Mouse (Mus musculus): ENCODE measurements at regions not wholly inside any gene's neighbourhood (a gene's known extent, or its start where the extent isn't known, plus 50 kb on each side); places are given as distances from the start of the nearest gene placed in this dataset.

DNA sequence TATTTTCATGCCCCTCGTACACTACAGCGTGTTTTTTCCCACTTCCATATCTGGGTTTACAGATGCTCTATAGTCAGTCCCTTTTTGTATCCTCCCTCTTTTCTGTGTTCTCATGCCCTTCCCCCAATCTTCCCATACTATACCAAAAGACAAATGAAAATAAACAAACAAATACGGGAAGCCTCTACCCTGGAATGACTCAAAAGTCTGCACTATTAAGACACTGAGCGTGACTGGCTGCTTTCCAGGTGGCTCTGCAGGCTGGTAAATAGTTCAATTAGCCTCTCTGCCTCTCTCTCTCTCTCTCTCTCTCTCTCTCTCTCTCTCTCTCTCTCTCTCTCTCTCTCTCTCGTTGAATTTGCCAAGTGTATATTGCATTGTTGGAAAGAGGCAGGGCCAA, 464.5 kb upstream of the Pou3f3 start:
- DNase-seq (ENCODE audit: low spot score) = no peak

GRCm38 (mm10) chr1:42231897-42232296, 463.7 kb upstream of the Pou3f3 start:
- no peak for DNase-seq (ENCODE audit: low spot score)

- DNase-seq (ENCODE audit: low spot score) = no peak
Measured at GRCm38 (mm10) chr1:42232716-42233115, 462.9 kb upstream of the Pou3f3 start.

DNA sequence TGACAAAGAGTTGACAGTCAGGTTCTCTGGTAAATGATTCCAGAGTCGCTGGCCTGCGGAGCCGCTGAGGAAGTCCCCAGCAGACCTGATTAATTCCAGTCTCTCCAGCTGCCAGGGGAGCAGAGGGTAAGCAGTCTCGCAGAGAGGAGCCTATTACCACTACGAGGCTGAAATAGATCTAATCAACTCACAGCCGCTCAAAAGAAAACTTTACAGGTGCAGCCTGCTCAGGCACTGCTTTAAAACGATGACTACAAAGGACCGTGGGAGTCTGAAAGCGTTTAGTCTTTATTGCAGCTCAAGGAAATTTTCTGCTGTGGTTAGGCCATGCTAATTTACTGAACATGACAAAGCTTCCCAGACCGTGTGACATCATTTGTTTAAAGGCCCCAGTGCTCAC, 462.3 kb upstream of the Pou3f3 start:
- DNase-seq (ENCODE audit: low spot score) = no peak

- no peak for DNase-seq (ENCODE audit: low spot score)
Measured at GRCm38 (mm10) chr1:42236466-42237010, 459.0 kb upstream of the Pou3f3 start.

DNA sequence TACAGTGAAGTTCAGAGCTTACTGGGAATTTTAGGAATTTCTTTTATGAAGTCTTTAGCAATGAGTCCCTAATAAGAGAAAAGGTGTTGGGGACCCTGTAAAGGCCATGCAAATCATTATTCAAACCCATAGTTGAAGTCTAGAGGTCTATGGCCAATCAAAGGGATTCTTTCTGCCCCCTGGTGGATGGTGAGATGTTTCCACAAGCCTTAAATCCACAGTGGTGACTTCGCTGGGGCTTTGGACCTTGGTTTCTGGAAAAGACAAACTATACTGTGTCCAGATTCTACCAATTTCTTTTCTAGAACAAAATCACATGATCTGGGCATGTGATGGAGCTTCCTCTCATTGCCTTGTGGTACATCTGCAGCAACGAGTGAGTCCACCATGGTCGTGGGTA, 457.2 kb upstream of the Pou3f3 start:
- no peak for DNase-seq (ENCODE audit: low spot score)

DNA sequence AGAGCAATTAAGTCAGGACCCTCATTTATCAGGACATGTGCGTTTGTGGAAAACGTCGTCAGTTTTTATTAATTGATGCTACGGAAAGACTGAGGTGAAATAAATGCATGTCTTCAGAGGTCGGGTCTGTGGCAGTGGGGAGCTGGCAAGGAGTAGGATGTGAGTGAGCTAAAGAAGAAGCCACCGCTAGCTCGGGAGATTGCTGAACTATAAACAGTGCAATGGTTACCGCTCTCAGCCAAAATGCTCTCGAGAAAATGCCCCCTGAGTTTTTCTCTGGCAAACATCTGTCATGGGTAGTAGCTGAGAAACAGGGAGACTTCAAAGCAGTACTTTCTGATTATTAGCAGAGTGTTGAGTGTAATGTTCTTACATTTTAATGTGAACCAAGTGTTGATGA, 454.4 kb upstream of the Pou3f3 start:
- DNase-seq (ENCODE audit: low spot score) = no peak

DNA sequence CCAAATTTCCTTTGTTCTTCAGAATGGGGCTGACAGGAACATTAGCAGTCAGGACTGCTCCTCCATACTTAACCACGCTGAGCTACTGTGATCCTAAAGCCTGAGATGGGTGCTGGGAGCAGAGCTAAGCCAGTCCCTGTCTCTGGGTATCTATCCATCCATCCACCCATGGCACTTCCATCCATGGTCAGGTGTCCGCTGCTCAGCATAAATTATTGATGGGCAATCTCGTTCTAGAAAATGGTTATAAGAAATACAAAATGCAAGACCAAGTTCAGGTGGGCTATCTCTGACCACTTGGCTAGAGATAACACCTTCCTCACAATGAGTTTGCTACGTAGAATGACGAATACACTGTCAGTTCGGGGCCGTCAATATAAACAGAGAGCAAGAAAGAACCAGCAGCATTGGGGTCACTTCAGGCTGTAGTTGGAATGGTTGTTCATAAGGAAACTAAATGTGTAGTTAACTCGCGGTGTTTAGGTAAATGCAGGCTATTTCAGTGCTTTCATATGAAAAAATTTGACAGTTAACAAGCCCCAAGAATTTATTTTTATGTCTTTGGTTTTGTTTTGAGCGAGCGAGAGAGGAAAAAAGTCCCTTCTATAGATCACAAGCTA, 453.9 kb upstream of the Pou3f3 start:
- no peak for DNase-seq (ENCODE audit: low spot score)

- DNase-seq (ENCODE audit: low spot score) = no peak
Measured at GRCm38 (mm10) chr1:42242586-42243457, 452.7 kb upstream of the Pou3f3 start.

DNA sequence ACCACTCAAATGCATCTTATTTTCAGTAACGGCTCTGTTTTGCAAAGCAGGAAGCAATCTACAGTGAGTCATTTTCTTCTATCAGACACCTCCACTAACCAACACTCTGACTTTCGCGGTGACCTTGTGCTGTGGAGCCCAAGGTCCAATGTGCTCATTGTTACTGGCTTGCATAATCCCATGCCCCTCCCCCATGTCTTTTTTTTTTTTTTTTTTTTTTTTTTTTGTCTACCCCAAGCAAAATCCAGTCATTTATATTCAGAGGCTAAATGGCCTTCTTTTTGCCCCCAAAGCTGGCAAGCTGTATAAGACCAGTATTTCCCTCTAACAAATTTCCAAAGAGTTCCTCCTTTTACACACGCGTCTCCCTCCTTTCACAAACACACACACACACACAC, 452.1 kb upstream of the Pou3f3 start:
- no peak for DNase-seq (ENCODE audit: low spot score)

DNA sequence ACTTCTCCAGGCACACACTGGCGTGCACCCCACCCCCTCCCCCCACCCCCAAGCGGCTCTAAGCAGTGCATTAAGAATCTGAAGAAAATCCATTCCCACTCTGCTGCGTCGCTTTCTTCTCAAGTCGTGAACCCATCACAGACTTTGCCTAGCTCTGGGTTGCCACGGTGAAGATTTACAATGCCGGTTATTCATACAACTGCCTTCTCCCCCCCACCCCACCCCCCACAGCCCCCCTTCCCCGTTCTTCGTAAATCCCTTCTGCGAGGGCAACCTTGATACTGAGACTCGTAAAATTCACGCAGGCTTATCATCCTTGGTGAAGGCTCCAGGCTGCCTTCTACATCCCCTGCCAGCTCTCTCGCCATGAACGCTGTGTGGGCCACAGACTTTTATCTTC, 451.7 kb upstream of the Pou3f3 start:
- no peak for DNase-seq (ENCODE audit: low spot score)

DNA sequence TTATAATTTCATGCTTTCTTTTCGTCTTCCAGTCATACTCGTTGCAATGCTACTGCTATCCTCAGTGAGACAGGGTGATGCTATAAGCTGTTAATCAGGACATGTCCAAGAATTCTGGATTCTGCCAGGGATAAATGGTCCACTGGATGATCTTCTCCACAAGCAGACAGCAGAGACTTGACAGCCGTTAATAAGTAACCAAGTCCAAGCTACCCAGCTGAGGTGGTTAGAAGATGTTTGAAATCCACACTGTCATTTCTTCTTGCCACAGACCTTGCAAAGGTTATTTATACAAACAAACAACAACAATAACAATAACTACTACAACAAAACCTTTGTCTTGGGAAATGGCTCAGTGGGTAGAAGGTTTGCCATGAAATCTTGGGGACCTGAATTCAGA, 443.2 kb upstream of the Pou3f3 start:
- no peak for DNase-seq (ENCODE audit: low spot score)

- no peak for DNase-seq (ENCODE audit: low spot score)
Measured at GRCm38 (mm10) chr1:42253786-42254185, 441.8 kb upstream of the Pou3f3 start.

- no peak for DNase-seq (ENCODE audit: low spot score)
Measured at GRCm38 (mm10) chr1:42256911-42257595, 438.5 kb upstream of the Pou3f3 start.

DNA sequence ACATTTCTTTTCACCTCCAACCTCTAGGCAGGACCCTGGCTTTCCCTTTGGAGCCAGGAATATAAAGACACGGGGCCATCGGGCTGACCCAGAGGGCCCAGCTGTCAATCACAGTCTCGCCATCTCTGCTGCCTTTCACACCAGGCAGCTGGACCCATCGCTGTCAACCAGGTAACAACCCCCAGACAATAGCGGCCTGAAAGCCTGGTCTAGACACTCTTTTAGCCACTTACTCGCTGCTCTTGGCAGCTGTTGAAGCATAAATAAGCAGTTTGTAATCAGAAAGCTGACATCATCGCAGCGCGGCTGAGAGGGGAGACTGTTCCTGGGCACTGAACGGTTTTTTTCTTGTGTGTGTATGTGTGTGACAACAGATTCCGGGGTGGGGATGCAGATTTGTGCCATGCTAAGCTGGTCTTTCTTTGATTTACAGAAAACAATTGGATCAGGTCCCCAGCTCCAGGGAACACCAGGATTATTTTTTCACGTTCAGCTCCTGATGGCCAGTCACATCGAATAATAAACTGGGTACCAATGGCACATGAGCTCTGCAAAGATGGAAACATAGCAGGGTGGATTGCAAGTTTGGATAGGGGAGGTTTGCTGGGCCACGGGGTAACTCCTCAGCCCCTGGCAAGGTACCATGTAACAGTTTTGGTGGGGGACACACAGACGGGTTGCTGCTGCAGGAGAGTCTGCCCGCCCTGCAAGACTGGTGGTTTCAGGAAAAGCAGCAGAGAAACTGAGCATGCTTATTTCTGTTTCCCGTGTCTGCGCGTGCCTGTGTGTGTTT, 437.6 kb upstream of the Pou3f3 start:
- no peak for DNase-seq (ENCODE audit: low spot score)

- no peak for DNase-seq (ENCODE audit: low spot score)
Measured at GRCm38 (mm10) chr1:42258594-42258910, 437.0 kb upstream of the Pou3f3 start.

GRCm38 (mm10) chr1:42259216-42259977, 436.2 kb upstream of the Pou3f3 start:
- DNase-seq (ENCODE audit: low spot score) = no peak

- DNase-seq (ENCODE audit: low spot score) = no peak
Measured at GRCm38 (mm10) chr1:42260033-42260925, 435.3 kb upstream of the Pou3f3 start.

- no peak for DNase-seq (ENCODE audit: low spot score)
Measured at GRCm38 (mm10) chr1:42261031-42261430, 434.5 kb upstream of the Pou3f3 start.

DNA sequence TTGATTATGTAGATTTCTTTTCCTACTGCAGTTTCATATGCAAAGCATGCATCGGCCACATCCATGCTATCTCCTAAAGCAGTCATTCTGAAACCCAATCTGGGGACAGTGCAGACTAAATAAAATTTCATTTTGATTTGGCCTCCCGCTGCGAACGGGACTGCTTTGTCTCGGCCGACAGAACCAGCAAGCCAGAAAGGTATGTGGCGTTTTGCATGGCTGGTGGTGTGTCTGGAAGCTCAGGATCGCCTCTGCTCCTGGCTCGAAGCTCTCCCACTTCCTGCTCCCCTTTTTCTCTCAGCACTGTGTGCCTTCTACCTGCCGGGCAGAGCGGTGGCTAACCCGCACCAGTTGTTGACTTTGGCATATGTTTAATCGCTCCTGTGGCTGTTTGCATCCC, 433.8 kb upstream of the Pou3f3 start:
- DNase-seq (ENCODE audit: low spot score) = no peak

Data from gastrocnemius, adult 18-20 months (tissue).